Mouse (Mus musculus) liver, embryonic 12.5 days (tissue): ENCODE results near the gene Ube2g2. TPM values are rescaled to one million over a fixed set of nuclear protein-coding genes. Genes with fewer than 3 reads are reported as not detected.

Experiments
- ATAC-seq: fragments of 200-750 bp; cut with Nextera tagmentation; 2 replicates; pipeline ENCODE4 v1.8.0; 2017; ENCODE audit warnings: moderate number of reproducible peaks, mild to moderate bottlenecking, moderate library complexity
- H3K27ac ChIP-seq: fragments of 300-500 bp; sonication (generic); 2 replicates; pipeline ENCODE4 v1.5.1; 2016; ENCODE audit warnings: mild to moderate bottlenecking
- H3K27me3 ChIP-seq: fragments of 300-500 bp; sonication (generic); replicated peaks from 2 replicates; pipeline ENCODE4 v1.6.1; 2016; ENCODE audit warnings: mild to moderate bottlenecking, moderate library complexity
- H3K36me3 ChIP-seq: fragments of 300-500 bp; sonication (generic); 2 replicates; pipeline ENCODE4 v1.6.1; 2016; ENCODE audit warnings: mild to moderate bottlenecking, moderate library complexity
- H3K4me1 ChIP-seq: fragments of 300-500 bp; sonication (generic); 2 replicates; pipeline ENCODE4 v1.6.1; 2016
- H3K4me2 ChIP-seq: fragments of 300-500 bp; sonication (generic); 2 replicates; pipeline ENCODE4 v1.6.1; 2016; ENCODE audit warnings: mild to moderate bottlenecking, moderate library complexity
- H3K4me3 ChIP-seq: fragments of 300-500 bp; sonication (generic); 2 replicates; pipeline ENCODE4 v1.5.1; 2016; ENCODE audit warnings: mild to moderate bottlenecking, moderate library complexity
- H3K9ac ChIP-seq: fragments of 300-500 bp; sonication (generic); 2 replicates; pipeline ENCODE4 v1.6.1; 2016; ENCODE audit warnings: mild to moderate bottlenecking, moderate library complexity
- H3K9me3 ChIP-seq: fragments of 300-500 bp; sonication (generic); replicated peaks from 2 replicates; pipeline ENCODE4 v1.6.1; 2016; ENCODE audit warnings: mild to moderate bottlenecking, moderate library complexity
- WGBS: fragments of 180-500 bp; shearing (Covaris S2); methylation state at CpG from one replicate; pipeline ENCODE4 v1.1.7; 2016; ENCODE audit not compliant: insufficient replicate concordance; 5-methylcytosine and 5-hydroxymethylcytosine counted together
- polyA plus RNA-seq: library from polyadenylated mRNA; unstranded; fragments of >200 nt; fragmentation: Nextera tagmentation; extraction: Ambion mirVana; gene quantifications from 2 replicates; pipeline ENCODE4 v1.2.1, GENCODE M21; 2016

The Ube2g2 gene
- polyA plus RNA-seq, 1 experiment from 2014 or later, result 59.9 TPM

DNA sequence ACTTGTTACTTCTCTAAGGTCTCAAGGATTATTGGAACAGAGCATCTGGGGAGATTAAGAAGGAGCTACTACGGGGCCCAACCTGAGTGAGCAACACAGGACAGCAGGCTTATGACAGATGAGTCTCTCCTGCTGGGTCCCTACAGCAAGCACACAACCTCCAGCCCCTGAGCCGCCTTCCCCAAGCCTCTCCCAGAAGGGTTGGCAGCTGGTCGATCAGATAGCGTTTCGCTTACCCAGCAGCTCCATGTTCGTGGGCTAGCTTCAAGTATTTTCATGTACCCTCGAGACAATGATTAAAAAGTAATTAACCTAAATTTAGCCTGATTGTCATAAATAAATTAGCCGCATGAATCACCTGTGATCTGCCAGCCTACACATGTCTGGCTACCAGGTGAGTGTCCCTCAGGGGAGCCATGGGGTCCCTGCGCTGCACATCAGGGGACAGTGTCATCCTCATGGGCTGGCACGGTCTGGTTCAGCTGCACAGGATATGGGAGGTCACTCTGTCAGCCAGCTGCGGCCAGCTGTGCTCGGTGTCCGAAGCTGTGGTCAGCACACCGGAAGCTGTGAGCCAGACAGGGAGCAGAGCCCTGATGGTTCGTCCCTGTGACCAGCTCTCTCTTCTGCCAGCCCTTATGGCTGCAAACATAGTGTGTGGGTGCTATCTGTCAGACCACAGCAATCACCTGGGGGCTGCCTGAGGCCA lies 36.4 kb downstream of the Ube2g2 start:
- H3K27me3 ChIP-seq, result peaks cover 13% of the 10 kb centered on the region
- WGBS, result 45% methylated on average over 15 of the region's 15 CpGs
- no peaks in the 10 kb centered on the region for H3K9me3 ChIP-seq
- H3K4me3 ChIP-seq, result no peak overlapping the region
- no peak overlapping the region for H3K27ac ChIP-seq
- H3K4me2 ChIP-seq, result no peak overlapping the region
- no peak overlapping the region for H3K9ac ChIP-seq
- H3K4me1 ChIP-seq, result no peaks in the 10 kb centered on the region
- ATAC-seq, result no peak
- no peaks in the 10 kb centered on the region for H3K36me3 ChIP-seq

DNA sequence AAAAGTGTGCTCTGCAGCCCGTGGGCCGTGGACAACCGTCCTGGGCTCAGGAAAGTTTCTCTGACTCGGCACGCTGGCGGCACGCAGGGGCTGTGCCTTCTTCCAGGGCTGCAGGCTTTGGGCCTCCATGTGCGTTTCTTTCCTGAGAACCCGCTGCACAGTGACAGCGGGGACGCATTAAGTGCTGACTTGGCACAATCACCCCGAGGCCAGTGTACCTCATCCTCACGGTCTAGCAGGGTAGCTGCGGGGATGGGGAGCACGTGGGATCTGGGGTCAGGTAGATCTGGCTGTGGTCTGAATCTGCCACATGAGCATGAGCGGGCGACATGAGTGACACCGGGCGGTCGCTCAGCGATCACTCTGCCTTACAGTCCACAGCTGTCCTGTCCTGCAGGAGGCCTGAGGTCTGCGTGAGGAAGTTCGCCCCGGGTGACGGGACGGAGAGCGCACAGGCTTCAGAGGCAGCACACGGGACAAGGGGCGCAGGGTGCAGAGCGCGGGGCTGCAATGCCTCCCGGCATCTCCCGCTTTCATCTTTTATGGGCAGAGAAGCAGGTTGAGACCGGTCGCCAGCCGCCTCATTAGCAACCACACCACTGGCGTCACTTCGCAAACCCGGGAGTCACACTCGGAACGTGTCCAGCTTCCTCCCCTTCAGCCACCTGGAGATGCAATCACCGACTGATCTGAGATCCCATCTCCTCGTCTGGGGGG lies 42.0 kb downstream of the Ube2g2 start:
- no peak overlapping the region for H3K4me3 ChIP-seq
- H3K27me3 ChIP-seq, result peaks cover 49% of the 10 kb centered on the region
- no peaks in the 10 kb centered on the region for H3K36me3 ChIP-seq
- 36% methylated on average over 43 of the region's 43 CpGs for WGBS
- no peak overlapping the region for H3K4me2 ChIP-seq
- H3K4me1 ChIP-seq, result no peaks in the 10 kb centered on the region
- no peaks in the 10 kb centered on the region for H3K9me3 ChIP-seq
- H3K27ac ChIP-seq, result no peak overlapping the region
- no peak overlapping the region for H3K9ac ChIP-seq
- ATAC-seq, result no peak

DNA sequence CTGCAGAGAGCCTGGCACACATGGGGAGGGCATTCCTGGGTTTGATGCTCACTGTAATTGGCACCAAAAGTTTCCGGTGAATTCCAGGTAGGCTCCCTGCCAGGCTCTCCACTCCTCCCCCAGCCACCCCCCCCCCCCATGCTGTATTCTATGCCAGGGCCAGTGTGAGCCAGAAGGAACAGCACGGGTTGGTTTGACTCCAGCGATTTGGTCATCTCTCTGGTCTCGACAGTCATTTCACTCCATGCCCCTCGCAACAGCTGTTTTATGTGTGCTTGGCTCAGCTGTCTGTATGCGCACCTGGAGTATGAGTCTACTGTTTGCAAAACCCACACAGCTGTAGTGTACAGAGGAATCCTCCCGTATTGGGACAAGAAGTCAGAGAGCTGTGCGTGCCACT lies 44.3 kb downstream of the Ube2g2 start:
- WGBS, result 75% methylated on average over 8 of the region's 8 CpGs

DNA sequence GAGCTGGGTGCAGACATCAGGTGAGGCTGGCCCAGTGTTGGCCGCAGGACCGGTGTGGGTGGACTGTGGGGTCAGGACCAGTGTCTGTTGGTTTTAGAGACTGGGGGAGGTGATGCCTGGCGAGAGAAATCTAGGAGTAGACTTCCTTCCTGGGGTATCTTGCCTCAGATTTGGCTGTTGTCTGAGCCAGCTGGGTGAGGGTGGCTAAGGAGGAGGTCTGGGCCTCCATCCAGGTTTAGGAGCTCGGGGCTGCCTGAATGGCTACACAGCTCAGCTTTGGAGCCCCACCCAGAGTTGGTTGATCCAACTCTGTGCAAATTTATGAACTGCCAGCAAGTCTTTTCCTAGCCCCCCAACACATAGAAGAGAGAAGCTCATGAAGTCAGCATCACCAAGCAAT lies 45.3 kb downstream of the Ube2g2 start:
- WGBS, result 75% methylated on average over 4 of the region's 4 CpGs
- H3K4me2 ChIP-seq, result no peak overlapping the region
- ATAC-seq, result no peak
- H3K27ac ChIP-seq, result no peak overlapping the region
- peaks cover 23% of the 10 kb centered on the region for H3K4me1 ChIP-seq
- no peaks in the 10 kb centered on the region for H3K9me3 ChIP-seq
- no peak overlapping the region for H3K4me3 ChIP-seq
- H3K36me3 ChIP-seq, result no peaks in the 10 kb centered on the region
- peaks cover 48% of the 10 kb centered on the region for H3K27me3 ChIP-seq
- no peak overlapping the region for H3K9ac ChIP-seq

More for the DNA sequence above, 44.3 kb downstream of the Ube2g2 start:
- H3K4me1 ChIP-seq, result peaks cover 14% of the 10 kb centered on the region
- no peak overlapping the region for H3K4me3 ChIP-seq
- no peaks in the 10 kb centered on the region for H3K36me3 ChIP-seq
- no peak overlapping the region for H3K4me2 ChIP-seq
- no peaks in the 10 kb centered on the region for H3K9me3 ChIP-seq
- no peak for ATAC-seq
- no peak overlapping the region for H3K9ac ChIP-seq
- H3K27me3 ChIP-seq, result peaks cover 49% of the 10 kb centered on the region
- H3K27ac ChIP-seq, result no peak overlapping the region

DNA sequence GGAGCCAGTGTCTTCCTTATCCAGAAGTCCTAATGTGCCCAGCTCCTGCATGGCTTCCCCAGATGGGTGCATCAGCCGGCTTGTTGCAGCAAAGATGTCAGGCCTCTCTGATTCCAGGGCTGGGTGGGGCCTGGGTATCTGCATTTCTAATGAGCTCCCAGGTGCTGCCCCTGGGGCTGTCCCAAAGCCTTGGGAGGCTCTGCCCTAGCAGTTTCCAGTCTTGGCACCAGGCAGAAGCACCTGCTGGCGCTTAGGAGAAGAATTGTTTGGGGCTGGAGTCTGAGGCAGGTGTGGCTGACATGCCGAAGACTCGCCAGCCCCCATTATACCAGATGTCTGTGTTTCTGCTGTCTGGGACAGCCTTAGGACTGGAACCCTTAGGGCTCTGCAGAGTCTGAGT lies 48.6 kb downstream of the Ube2g2 start:
- 67% methylated on average over 4 of the region's 4 CpGs for WGBS
- ATAC-seq, result no peak; the same call in 1 of the 2 replicates
- peaks cover 40% of the 10 kb centered on the region for H3K27me3 ChIP-seq
- H3K4me2 ChIP-seq, result no peak overlapping the region
- no peak overlapping the region for H3K4me3 ChIP-seq
- peak overlapping the region; percentile 74 for H3K27ac ChIP-seq
- no peaks in the 10 kb centered on the region for H3K36me3 ChIP-seq
- no peak overlapping the region for H3K9ac ChIP-seq
- H3K9me3 ChIP-seq, result no peaks in the 10 kb centered on the region
- peaks cover 25% of the 10 kb centered on the region for H3K4me1 ChIP-seq

DNA sequence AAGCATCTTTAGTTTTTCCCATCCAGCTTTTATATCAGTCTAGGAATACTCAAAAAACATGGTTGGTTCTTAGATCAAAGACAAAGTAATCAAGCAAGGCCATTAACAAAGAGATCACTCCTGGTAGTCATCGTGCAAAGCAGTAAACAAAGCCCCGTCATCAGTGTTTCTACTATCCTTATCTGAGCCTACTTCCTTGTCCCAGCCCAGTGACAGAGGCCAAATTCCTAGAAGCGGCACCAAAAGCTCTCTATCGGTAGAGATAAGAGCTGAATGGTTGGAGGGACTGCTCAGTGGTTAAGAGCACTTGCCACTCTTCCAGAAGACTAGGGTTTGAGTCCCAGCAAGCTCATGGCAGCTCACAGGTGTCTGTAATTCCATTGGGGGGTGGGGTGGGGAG lies 49.4 kb downstream of the Ube2g2 start:
- H3K27me3 ChIP-seq, result peaks cover 41% of the 10 kb centered on the region
- peak; percentile 89 for ATAC-seq
- peak overlapping the region; percentile 74 for H3K27ac ChIP-seq
- H3K4me2 ChIP-seq, result peak overlapping the region; percentile 42
- H3K36me3 ChIP-seq, result no peaks in the 10 kb centered on the region
- no peak overlapping the region for H3K9ac ChIP-seq
- WGBS, result 5% methylated on average over 4 of the region's 4 CpGs
- H3K4me1 ChIP-seq, result peaks cover 25% of the 10 kb centered on the region
- H3K9me3 ChIP-seq, result no peaks in the 10 kb centered on the region
- no peak overlapping the region for H3K4me3 ChIP-seq

DNA sequence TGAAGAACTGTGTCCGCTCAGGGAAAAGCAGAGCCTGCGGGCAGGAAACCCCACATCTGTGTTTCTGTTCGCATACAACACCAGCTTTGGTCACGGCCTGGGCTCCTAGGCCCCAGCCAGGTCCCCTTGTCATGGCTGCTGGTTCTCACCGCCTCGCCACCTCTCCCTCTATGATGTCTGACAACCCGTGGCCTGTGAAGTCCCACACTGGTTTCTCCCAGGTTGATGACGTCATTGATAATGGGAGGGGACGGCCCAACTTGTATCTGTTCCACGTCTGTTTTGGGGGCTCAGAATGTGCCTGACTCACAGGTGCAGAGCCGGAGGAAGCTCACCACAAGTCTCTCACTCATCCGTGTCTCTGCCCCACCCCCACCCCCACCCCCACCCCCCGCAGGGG lies 51.7 kb downstream of the Ube2g2 start:
- no peak overlapping the region for H3K9ac ChIP-seq
- no peaks in the 10 kb centered on the region for H3K9me3 ChIP-seq
- H3K27ac ChIP-seq, result no peak overlapping the region
- H3K36me3 ChIP-seq, result no peaks in the 10 kb centered on the region
- 51% methylated on average over 13 of the region's 13 CpGs for WGBS
- no peak overlapping the region for H3K4me3 ChIP-seq
- H3K4me1 ChIP-seq, result peaks cover 30% of the 10 kb centered on the region
- H3K4me2 ChIP-seq, result no peak overlapping the region
- H3K27me3 ChIP-seq, result peaks cover 53% of the 10 kb centered on the region
- ATAC-seq, result no peak

DNA sequence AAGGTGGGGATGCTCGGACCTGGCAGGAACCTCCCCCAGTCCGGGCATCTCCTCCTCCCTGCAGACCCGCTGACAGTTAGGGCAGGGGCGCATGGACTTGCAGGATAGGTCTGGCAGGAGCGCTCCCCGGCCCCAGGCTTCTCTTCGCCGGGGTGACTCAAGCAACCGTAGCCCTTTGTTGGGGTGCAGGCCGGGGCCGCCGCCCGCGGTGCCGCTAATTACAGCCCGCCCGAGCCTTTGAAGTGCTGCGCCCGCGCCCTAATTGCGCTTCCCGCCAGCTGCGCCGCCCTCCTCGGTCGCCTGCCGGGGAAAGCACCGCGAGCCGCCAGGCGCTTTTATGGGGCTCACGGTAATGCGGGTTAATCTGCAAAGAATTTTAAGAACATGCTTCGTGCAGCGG lies 55.5 kb downstream of the Ube2g2 start:
- Histone ChIP-seq H3K4me2 (peak overlapping the region; percentile 43), H3K9me3 (no peaks in the 10 kb centered on the region), H3K36me3 (no peaks in the 10 kb centered on the region), H3K27me3 (peaks cover 81% of the 10 kb centered on the region), H3K27ac (no peak overlapping the region), H3K4me1 (peaks cover 7% of the 10 kb centered on the region; the same call in 1 of the 2 replicates), H3K9ac (no peak overlapping the region), H3K4me3 (peak overlapping the region; percentile 15; the same call in 1 of the 2 replicates)
- WGBS, result 5% methylated on average over 35 of the region's 35 CpGs
- ATAC-seq, result no peak

DNA sequence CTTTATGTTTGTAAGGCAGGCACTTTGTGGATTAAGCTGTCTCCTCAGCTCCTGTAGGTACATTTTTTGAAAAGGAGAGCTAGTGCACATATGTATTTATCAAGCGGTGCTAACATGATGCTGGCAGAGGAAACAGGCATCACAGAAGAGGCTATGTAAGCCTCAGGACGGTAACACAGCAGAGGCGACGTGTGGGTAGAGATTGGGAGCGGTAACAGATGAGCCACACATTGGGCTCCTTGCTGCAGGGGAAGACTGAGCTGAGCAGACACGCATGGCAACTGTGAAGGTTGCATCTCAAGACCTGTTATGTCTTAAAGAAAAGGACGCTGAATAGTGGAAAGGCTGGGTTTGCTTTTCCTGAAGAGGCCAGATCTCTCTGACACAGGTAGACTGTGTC lies 60.9 kb downstream of the Ube2g2 start:
- H3K4me2 ChIP-seq, result no peak overlapping the region
- H3K27ac ChIP-seq, result no peak overlapping the region
- H3K27me3 ChIP-seq, result peaks cover 90% of the 10 kb centered on the region
- no peak overlapping the region for H3K9ac ChIP-seq
- H3K36me3 ChIP-seq, result no peaks in the 10 kb centered on the region
- no peak overlapping the region for H3K4me3 ChIP-seq
- WGBS, result 50% methylated on average over 7 of the region's 7 CpGs
- no peaks in the 10 kb centered on the region for H3K9me3 ChIP-seq
- no peak for ATAC-seq
- H3K4me1 ChIP-seq, result peaks cover under 1% of the 10 kb centered on the region; the same call in 1 of the 2 replicates

DNA sequence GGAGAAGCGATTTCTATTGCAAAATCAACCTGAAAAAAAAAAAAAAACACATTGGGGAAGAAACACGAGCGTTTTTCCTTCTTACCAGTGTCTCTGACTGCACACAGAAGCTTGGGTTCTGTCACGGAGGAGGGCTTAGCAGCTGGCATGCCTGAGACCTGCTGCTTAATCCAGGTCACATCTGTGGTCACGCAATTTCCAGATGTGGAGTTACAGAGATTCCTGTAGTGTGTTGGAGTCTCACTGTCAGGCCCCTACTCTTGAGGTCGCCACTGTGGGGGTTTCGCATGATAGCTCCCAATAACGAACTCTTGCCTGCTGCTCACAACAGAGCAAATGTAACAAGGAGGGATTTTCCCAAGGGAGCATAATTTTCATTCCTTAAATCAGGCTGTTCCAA lies 62.1 kb downstream of the Ube2g2 start:
- H3K9me3 ChIP-seq, result no peaks in the 10 kb centered on the region
- no peak for ATAC-seq
- H3K27ac ChIP-seq, result no peak overlapping the region
- H3K4me3 ChIP-seq, result no peak overlapping the region
- no peaks in the 10 kb centered on the region for H3K4me1 ChIP-seq
- peaks cover 90% of the 10 kb centered on the region for H3K27me3 ChIP-seq
- no peak overlapping the region for H3K4me2 ChIP-seq
- H3K36me3 ChIP-seq, result no peaks in the 10 kb centered on the region
- 37% methylated on average over 8 of the region's 8 CpGs for WGBS
- H3K9ac ChIP-seq, result no peak overlapping the region

DNA sequence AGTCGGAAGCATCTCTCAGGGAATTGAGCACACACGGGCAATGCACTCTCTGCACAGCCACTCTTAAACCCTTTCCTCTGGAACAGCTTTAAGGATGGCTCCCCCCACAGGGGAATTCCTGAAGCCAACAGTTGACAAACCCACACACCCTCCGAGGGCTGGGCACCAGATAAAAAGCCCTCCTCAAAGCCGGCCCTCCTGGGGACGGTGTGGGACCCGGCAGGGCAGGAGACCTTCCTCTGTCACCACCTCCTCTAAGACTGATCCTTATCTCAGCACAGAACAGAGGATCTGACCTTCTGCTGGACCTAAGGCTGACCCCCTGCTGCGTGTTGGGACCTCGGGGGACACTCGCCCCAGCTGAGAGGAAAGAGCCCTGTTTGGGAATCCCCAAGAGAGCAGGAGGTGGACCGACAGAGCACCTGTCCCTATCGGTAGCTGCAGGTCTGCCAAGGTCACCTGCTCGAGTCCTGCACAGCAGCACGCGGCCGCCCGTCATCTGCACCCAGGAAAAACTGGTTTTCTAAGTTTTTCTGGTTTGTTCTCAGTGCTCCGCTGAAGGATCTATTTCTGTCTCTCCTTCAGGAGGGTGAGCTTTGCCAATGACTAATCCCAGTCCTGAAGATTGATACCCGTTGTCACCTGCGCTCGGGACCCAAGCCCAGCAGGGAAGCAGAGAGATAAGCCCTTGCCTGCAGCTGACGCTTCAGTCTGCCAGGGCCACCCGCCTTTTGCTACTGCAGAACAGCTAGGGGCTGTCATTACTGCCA lies 64.0 kb downstream of the Ube2g2 start, which contains the start of gene Tspear:
TSS of gene Tspear (plus strand) at position 675 of the 770 bp plus-strand sequence.
- Histone ChIP-seq H3K27ac (no peak within 1 kb of the TSS), H3K4me3 (no peak within 1 kb of the TSS), H3K9me3 (no peaks in the 10 kb centered on the region), H3K4me1 (no peaks in the 10 kb centered on the region), H3K36me3 (no peaks in the 10 kb centered on the region), H3K27me3 (peaks cover 89% of the 10 kb centered on the region), H3K4me2 (no peak within 1 kb of the TSS), H3K9ac (no peak within 1 kb of the TSS)
- WGBS, result 5% methylated on average over 22 of the region's 22 CpGs
- ATAC-seq, result no peak

DNA sequence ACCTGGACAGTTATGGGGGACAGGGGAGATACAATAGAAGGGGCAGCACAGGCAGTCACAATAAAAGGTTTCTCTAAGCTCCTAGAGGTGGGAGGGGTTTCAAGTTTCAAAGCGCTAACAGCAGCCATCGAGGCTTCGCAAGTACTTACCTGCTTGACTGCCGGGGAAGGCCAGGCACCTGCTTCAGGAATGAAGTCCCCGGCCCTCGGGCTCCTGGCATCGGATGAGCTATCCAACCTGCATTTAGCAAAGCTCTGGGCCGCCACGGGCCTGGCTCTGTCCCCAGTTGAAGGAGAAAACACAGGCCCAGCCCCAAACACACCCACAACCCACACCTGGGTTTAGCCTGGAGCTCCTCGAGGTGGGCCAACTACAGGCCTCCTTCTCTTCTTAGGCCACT lies 64.9 kb downstream of the Ube2g2 start:
- Histone ChIP-seq H3K27me3 (peaks cover 91% of the 10 kb centered on the region), H3K4me3 (no peak overlapping the region), H3K9me3 (no peaks in the 10 kb centered on the region), H3K4me1 (no peaks in the 10 kb centered on the region), H3K4me2 (no peak overlapping the region), H3K9ac (no peak overlapping the region), H3K36me3 (no peaks in the 10 kb centered on the region), H3K27ac (no peak overlapping the region)
- no peak for ATAC-seq
- WGBS, result 21% methylated on average over 10 of the region's 10 CpGs
